Mouse (Mus musculus): ENCODE measurements around the gene Lrig3. TPM values are rescaled to one million over a fixed set of nuclear protein-coding genes. Genes with fewer than 3 reads are reported as not detected.

The Lrig3 gene
- total RNA-seq (2021) = 1 to 10 TPM; 2.3 to 2.5 TPM

- peak; percentile 79 for DNase-seq (ENCODE audit: low spot score)
- intact Hi-C loops (cut with DNase I) = loop anchor here (1.0 kb wide), 1 partner anchor 21 kb away; no protein-coding TSS in a partner anchor
These were observed at the start of gene Lrig3 for GRCm38 (mm10) chr10:125965968-125966480. TSS of gene Lrig3 (plus strand) at chr10:125966168.

GRCm38 (mm10) chr10:125916781-125917180, 49.2 kb upstream of the Lrig3 start:
- intact Hi-C loops (cut with DNase I) = no loop called here

GRCm38 (mm10) chr10:125917436-125917871, 48.5 kb upstream of the Lrig3 start:
- intact Hi-C loops (cut with DNase I) = no loop called here
- no peak for DNase-seq (ENCODE audit: low spot score)

More at GRCm38 (mm10) chr10:125916781-125917180, 49.2 kb upstream of the Lrig3 start:
- no peak for DNase-seq (ENCODE audit: low spot score)

- intact Hi-C loops (cut with DNase I) = no loop called here
- DNase-seq (ENCODE audit: low spot score) = no peak
These were observed 47.0 kb upstream of the Lrig3 start for GRCm38 (mm10) chr10:125918994-125919393.

GRCm38 (mm10) chr10:125921654-125922446, 44.1 kb upstream of the Lrig3 start:
- intact Hi-C loops (cut with DNase I) = no loop called here
- DNase-seq (ENCODE audit: low spot score) = no peak

DNA sequence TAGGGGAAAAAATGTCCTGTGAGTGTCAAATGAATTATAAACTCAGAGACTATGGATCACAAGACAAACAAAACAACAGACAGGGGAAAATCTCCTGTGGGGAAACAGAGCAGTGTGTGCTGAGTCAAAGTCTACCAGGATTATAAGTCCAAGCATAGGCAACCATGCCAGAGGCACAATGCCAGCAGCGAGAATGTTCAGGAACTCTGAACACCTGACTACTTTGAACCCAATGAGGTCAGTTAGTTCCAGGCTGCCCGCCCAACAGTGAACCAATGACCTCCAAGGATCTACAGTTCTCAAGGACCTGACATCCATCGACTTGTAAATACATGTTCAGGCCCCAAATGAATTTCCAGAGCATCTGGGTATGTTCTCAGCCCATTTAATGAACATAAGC, 36.0 kb upstream of the Lrig3 start:
- no peak for DNase-seq (ENCODE audit: low spot score)
- intact Hi-C loops (cut with DNase I) = no loop called here

GRCm38 (mm10) chr10:125933388-125933787, 32.6 kb upstream of the Lrig3 start:
- DNase-seq (ENCODE audit: low spot score) = no peak
- intact Hi-C loops (cut with DNase I) = no loop called here

- intact Hi-C loops (cut with DNase I) = no loop called here
These were observed 31.9 kb upstream of the Lrig3 start for GRCm38 (mm10) chr10:125934095-125934494.

GRCm38 (mm10) chr10:125937517-125938497, 28.2 kb upstream of the Lrig3 start:
- DNase-seq (ENCODE audit: low spot score) = no peak
- intact Hi-C loops (cut with DNase I) = no loop called here

More at GRCm38 (mm10) chr10:125934095-125934494, 31.9 kb upstream of the Lrig3 start:
- DNase-seq (ENCODE audit: low spot score) = no peak

DNA sequence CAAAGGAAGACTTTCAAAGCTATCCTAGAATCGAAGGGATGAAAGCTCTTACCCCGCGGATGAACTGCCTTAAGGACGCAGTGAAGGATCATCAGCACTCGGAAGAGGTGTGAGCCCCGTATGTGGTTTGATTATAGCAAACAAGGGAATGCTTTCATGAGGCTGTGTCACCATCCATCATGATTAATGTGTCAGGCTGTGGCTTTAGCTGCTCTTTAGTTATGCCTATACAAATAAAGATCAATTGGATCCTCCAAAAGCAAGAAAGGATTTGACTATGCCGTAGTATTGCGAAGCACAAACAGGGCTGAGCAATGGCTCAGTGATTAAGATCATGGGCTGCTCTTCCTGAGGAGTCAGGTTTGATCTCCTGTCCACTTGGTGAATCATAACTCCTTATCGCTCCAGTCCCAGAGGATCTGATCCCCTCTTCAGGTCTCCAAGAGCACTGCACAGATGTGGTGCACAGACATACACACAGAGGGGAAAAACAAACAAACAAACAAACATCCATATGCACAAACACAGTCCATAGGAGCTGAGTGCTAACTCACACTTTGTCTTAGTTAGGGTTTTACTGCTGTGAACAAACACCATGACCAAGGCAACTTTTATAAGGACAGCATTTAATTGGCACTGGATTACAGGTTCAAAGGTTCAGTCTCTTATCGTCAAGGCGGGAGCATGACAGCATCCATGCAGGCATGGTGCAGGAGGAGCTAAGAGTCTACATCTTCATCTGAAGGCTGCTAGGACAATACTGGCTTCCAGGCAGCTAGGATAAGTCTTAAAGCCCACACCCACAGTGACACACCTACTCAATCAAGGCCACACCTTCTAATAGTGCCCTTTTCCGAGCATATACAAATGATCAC, 27.2 kb upstream of the Lrig3 start:
- DNase-seq (ENCODE audit: low spot score) = no peak
- intact Hi-C loops (cut with DNase I) = no loop called here

GRCm38 (mm10) chr10:125940316-125941059, 25.5 kb upstream of the Lrig3 start:
- no peak for DNase-seq (ENCODE audit: low spot score)
- intact Hi-C loops (cut with DNase I) = no loop called here

DNA sequence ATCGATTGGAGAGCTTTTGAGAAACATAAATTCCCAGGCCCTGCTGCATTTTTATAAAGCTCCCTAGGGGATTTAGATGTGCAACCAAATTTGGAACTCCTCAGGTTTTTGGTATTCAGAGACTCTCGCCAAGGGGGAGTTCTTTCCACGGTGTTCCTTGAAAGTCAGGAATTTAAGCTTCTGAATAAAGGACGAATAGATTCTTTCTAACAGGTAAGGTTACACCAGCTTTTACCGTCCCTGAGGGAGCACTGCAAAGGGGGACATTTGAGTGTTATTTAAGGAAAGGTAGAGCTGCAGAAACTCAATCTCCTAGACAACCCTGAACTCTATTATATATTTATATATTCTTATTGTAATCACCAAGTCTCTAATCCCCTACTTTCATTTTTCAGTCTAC, 22.9 kb upstream of the Lrig3 start:
- DNase-seq (ENCODE audit: low spot score) = no peak
- intact Hi-C loops (cut with DNase I) = no loop called here

- DNase-seq (ENCODE audit: low spot score) = no peak
- intact Hi-C loops (cut with DNase I) = no loop called here
These were observed 21.0 kb upstream of the Lrig3 start for GRCm38 (mm10) chr10:125944762-125945504.

- no peak for DNase-seq (ENCODE audit: low spot score)
- intact Hi-C loops (cut with DNase I) = no loop called here
These were observed 17.0 kb upstream of the Lrig3 start for GRCm38 (mm10) chr10:125948842-125949474.

GRCm38 (mm10) chr10:125951633-125952032, 14.3 kb upstream of the Lrig3 start:
- DNase-seq (ENCODE audit: low spot score) = no peak
- intact Hi-C loops (cut with DNase I) = no loop called here

GRCm38 (mm10) chr10:125954343-125954742, 11.6 kb upstream of the Lrig3 start:
- no peak for DNase-seq (ENCODE audit: low spot score)
- intact Hi-C loops (cut with DNase I) = no loop called here

DNA sequence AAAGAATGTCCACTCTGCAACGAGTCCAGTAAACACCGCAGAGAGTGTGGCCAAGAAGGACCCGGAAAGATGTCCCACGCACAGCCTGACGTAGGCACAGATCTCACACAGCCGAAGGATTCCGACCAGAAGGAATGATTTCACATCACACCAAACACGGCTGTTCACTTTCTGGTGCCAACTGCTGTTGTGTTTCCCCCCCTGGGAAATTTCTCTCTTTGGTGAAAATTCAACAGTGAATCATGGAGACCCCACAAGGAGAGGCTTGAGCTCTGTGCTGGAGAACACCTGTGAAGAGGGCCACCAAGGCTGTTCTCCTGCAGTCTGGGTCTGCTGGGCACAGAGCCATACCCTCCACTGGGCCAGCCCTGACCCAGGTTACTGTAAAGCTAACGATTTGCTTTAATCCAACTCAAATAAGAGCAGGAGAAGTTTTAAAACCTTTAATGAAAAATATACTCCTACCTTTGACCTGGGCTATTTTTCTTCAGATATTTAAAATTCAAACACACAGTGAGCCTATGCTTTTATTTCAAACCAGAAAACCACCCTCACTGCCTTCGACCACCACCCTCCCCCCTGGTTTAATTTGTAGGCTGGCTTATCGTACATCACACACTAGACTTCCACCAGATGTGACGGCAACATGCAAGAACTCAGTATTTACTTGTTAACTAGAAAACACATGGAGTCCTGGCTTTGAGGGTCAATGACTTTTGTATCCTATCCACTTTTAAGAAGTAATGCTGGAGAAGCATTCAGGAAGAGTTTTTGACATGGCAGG, 11.0 kb upstream of the Lrig3 start:
- intact Hi-C loops (cut with DNase I) = no loop called here

More for the DNA sequence above, 11.0 kb upstream of the Lrig3 start:
- no peak for DNase-seq (ENCODE audit: low spot score)

All from heart, postnatal 25 days (tissue).